Mouse (Mus musculus) lung, postnatal 0 days (tissue): ENCODE results near the gene Nfkbia. TPM values are rescaled to one million over a fixed set of nuclear protein-coding genes. Genes with fewer than 3 reads are reported as not detected.

Experiments used
- ATAC-seq: fragments of 200-750 bp; cut with Nextera tagmentation; 2 replicates; pipeline ENCODE4 v1.8.0; 2017; ENCODE audit warnings: moderate library complexity
- DNase-seq: peaks from one replicate; pipeline ENCODE4 v3.0.0-alpha.2; 2016; ENCODE audit warnings: low spot score
- H3K27ac ChIP-seq: fragments of 300-500 bp; sonication (generic); 2 replicates; pipeline ENCODE4 v1.5.1; 2014; ENCODE audit warnings: antibody characterized with exemption, mild to moderate bottlenecking, low read length, mixed read lengths
- H3K27me3 ChIP-seq: fragments of 300-500 bp; sonication (generic); replicated peaks from 2 replicates; pipeline ENCODE4 v1.6.1; 2014; ENCODE audit warnings: low read length, mixed read lengths; ENCODE audit not compliant: insufficient read depth
- H3K36me3 ChIP-seq: fragments of 300-500 bp; sonication (generic); 2 replicates; pipeline ENCODE4 v1.6.1; 2014; ENCODE audit warnings: low read length, mixed read lengths; ENCODE audit not compliant: insufficient read depth
- H3K4me1 ChIP-seq: fragments of 300-500 bp; sonication (generic); 2 replicates; pipeline ENCODE4 v1.6.1; 2014; ENCODE audit warnings: antibody characterized with exemption, low read depth, low read length, mixed read lengths; ENCODE audit not compliant: insufficient read depth
- H3K4me2 ChIP-seq: fragments of 300-500 bp; sonication (generic); replicated peaks from 2 replicates; pipeline ENCODE4 v1.6.1; 2014; ENCODE audit warnings: low read depth, mild to moderate bottlenecking, low read length, moderate library complexity, mixed read lengths
- H3K4me3 ChIP-seq: fragments of 300-500 bp; sonication (generic); 2 replicates; pipeline ENCODE4 v1.5.1; 2014; ENCODE audit warnings: low read depth, low read length
- H3K9ac ChIP-seq: fragments of 300-500 bp; sonication (generic); replicated peaks from 2 replicates; pipeline ENCODE4 v1.6.1; 2014; ENCODE audit warnings: low read depth, mild to moderate bottlenecking
- H3K9me3 ChIP-seq: fragments of 300-500 bp; sonication (generic); 2 replicates; pipeline ENCODE4 v1.6.1; 2016; ENCODE audit warnings: low read length, mixed read lengths
- CTCF ChIP-seq: IDR thresholded peaks from 2 replicates; pipeline ENCODE4 v1.5.1; 2016; ENCODE audit warnings: antibody characterized with exemption, mild to moderate bottlenecking
- EP300 ChIP-seq: IDR thresholded peaks from 2 replicates; pipeline ENCODE4 v1.6.1; 2016; ENCODE audit warnings: antibody characterized with exemption, mild to moderate bottlenecking, control low read depth
- WGBS: fragments of 180-500 bp; shearing (Covaris S2); extraction: QIAGEN DNeasy Blood & Tissue Kit; methylation state at CpG from one replicate; pipeline ENCODE4 v1.1.7; 2014; 5-methylcytosine and 5-hydroxymethylcytosine counted together
- polyA plus RNA-seq: library from polyadenylated mRNA; unstranded; fragments of >200 nt; fragmentation: Nextera tagmentation; extraction: Ambion mirVana; gene quantifications from 2 replicates; pipeline ENCODE4 v1.2.1, GENCODE M21; 2015

Nfkbia gene
- polyA plus RNA-seq, 1 experiment from 2014 or later: 184 TPM

GRCm38 (mm10) chr12:55497737-55498136 lies 5.3 kb upstream of the Nfkbia start:
- no peak overlapping the region for H3K4me2 ChIP-seq
- no peak overlapping the region for H3K27ac ChIP-seq
- TF ChIP-seq EP300 (peak; percentile 34; the same call in 1 of the 2 replicates), CTCF (no peak)
- ATAC-seq: peak; percentile 57
- no peaks in the 10 kb centered on the region for H3K36me3 ChIP-seq
- peak; percentile 80 for DNase-seq
- peaks cover 13% of the 10 kb centered on the region for H3K4me1 ChIP-seq
- H3K9me3 ChIP-seq: no peaks in the 10 kb centered on the region
- H3K4me3 ChIP-seq: no peak overlapping the region
- 51% methylated on average over 8 of the region's 8 CpGs for WGBS
- no peaks in the 10 kb centered on the region for H3K27me3 ChIP-seq
- H3K9ac ChIP-seq: no peak overlapping the region

- no peak for DNase-seq
- Histone ChIP-seq H3K4me1 (peaks cover 13% of the 10 kb centered on the region), H3K9me3 (no peaks in the 10 kb centered on the region), H3K4me2 (no peak overlapping the region), H3K9ac (no peak overlapping the region), H3K27ac (peak overlapping the region; percentile 62; the same call in 1 of the 2 replicates), H3K4me3 (no peak overlapping the region), H3K27me3 (no peaks in the 10 kb centered on the region), H3K36me3 (peaks cover 6% of the 10 kb centered on the region; the same call in 1 of the 2 replicates)
- ATAC-seq: no peak
- TF ChIP-seq CTCF: no peak
- no peak for TF ChIP-seq EP300
- 53% methylated on average over 5 of the region's 5 CpGs for WGBS
These were observed 3.6 kb upstream of the Nfkbia start for GRCm38 (mm10) chr12:55495902-55496605.

GRCm38 (mm10) chr12:55495114-55495901 lies 2.9 kb upstream of the Nfkbia start:
- peak overlapping the region; percentile 62 for H3K27ac ChIP-seq
- 21% methylated on average over 9 of the region's 9 CpGs for WGBS
- TF ChIP-seq EP300 (peak; percentile 73; the same call in 1 of the 2 replicates), CTCF (peak; percentile 84)

DNA sequence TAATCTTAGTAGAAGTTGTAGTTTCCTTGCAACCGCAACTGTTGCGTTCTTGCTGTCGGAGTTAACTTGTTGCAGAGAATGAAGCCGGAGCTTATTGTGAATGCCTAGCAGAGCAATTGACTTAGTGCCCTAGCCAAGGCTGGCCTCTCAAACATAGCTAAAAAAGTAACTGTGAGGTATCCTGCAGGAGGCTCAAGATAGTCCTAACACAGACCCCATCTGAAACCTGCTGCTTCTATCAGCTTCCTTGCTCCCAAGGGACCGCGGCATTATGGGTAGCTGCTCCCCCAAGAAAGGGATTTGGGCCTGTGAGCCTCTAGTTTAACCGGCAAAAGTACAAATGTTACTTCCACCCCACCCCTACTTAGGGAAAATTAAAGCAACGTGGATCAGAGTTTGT lies 934 bp upstream of the Nfkbia start:
- no peak for TF ChIP-seq EP300
- TF ChIP-seq CTCF: no peak
- Histone ChIP-seq H3K27ac (peak overlapping the region; percentile 99), H3K9ac (no peak overlapping the region), H3K4me3 (no peak overlapping the region), H3K4me1 (peaks cover 21% of the 10 kb centered on the region), H3K27me3 (no peaks in the 10 kb centered on the region), H3K36me3 (peaks cover 25% of the 10 kb centered on the region), H3K4me2 (peak overlapping the region; percentile 62), H3K9me3 (no peaks in the 10 kb centered on the region)
- 37% methylated on average over 8 of the region's 8 CpGs for WGBS
- ATAC-seq (no peak), DNase-seq (no peak)

More at GRCm38 (mm10) chr12:55495114-55495901, 2.9 kb upstream of the Nfkbia start:
- Histone ChIP-seq H3K4me2 (no peak overlapping the region), H3K9ac (no peak overlapping the region), H3K9me3 (no peaks in the 10 kb centered on the region), H3K4me1 (peaks cover 15% of the 10 kb centered on the region), H3K36me3 (peaks cover 13% of the 10 kb centered on the region), H3K4me3 (no peak overlapping the region), H3K27me3 (no peaks in the 10 kb centered on the region)
- peak; percentile 8 for ATAC-seq
- DNase-seq: peak; percentile 95

DNA sequence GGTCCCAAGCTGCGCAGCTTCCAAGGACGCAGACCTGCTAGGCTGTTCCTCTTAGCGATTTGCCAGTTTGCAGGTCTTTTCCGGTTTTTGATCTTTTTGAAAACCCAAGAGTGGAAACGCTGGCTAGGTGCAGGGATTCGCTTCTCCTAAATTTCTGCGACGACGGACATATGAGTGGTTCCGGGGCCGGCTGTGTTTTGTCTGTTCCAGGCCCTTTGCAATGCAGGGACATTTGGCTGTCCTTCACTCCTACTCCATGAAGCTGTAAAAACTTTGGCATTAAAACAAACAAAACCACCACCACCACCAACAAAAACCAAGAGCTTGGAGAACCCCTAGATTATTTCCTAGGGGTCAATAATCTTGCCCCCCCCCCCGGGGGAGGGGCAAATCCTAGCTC lies 494 bp upstream of the Nfkbia start:
- Histone ChIP-seq H3K9ac (peak overlapping the region; percentile 98; the same call in 1 of the 2 replicates), H3K9me3 (no peaks in the 10 kb centered on the region), H3K36me3 (peaks cover 29% of the 10 kb centered on the region), H3K27ac (peak overlapping the region; percentile 99), H3K4me3 (peak overlapping the region; percentile 99), H3K4me1 (peaks cover 22% of the 10 kb centered on the region), H3K4me2 (peak overlapping the region; percentile 62), H3K27me3 (no peaks in the 10 kb centered on the region)
- under 1% methylated on average over 12 of the region's 12 CpGs for WGBS
- DNase-seq (peak; percentile 49), ATAC-seq (no peak)
- no peak for TF ChIP-seq EP300
- no peak for TF ChIP-seq CTCF

DNA sequence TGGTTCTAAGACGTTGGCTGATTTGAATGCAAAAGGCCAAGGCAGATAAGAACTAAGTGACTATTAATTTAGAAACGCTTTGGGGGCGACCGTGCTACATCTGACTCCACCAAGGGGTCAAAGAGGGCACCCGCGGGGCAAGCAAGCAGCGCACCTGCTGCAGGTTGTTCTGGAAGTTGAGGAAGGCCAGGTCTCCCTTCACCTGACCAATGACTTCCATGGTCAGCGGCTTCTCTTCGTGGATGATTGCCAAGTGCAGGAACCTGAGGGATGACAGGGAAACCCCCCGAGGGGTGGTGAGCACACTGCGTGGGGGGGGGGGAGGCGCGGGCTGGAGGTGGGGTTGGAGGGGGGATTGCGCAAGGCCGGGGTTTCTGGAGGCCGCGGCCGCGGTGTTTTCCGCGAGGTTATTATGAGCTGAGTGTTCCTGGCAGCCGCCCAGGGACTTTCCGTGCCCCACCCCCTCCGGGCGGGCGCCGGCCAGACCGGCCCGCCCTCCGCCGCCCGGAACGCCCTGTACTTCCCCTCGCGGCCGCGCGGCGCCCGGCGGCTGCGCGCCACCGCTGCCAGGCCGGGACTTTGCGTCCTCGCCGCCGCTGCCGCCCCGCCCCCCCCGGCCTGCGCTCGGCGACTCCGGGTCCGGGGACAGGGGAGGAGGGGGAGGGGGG lies 797 bp downstream of the Nfkbia start:
- no peaks in the 10 kb centered on the region for H3K27me3 ChIP-seq
- H3K9ac ChIP-seq: peak overlapping the region; percentile 98
- WGBS: under 1% methylated on average over 21 of the region's 57 CpGs
- ATAC-seq (peak; percentile 87), DNase-seq (peak; percentile 98)
- H3K36me3 ChIP-seq: peaks cover 30% of the 10 kb centered on the region
- peaks cover 22% of the 10 kb centered on the region for H3K4me1 ChIP-seq
- H3K4me3 ChIP-seq: peak overlapping the region; percentile 99
- TF ChIP-seq EP300 (peak; percentile 77), CTCF (peak; percentile 1; the same call in 1 of the 2 replicates)
- no peaks in the 10 kb centered on the region for H3K9me3 ChIP-seq
- peak overlapping the region; percentile 99 for H3K27ac ChIP-seq
- peak overlapping the region; percentile 79 for H3K4me2 ChIP-seq
